Mouse (Mus musculus) liver, embryonic 14.5 days (tissue): Measurements from ENCODE around the gene Acly.

Experiments used
- CTCF ChIP-seq: IDR thresholded peaks from 2 replicates; pipeline ENCODE4 v1.5.1; 2016; ENCODE audit warnings: antibody characterized with exemption, low read depth, control low read depth
- EP300 ChIP-seq: IDR thresholded peaks from 2 replicates; pipeline ENCODE4 v1.6.1; 2016; ENCODE audit warnings: antibody characterized with exemption, low read depth

DNA sequence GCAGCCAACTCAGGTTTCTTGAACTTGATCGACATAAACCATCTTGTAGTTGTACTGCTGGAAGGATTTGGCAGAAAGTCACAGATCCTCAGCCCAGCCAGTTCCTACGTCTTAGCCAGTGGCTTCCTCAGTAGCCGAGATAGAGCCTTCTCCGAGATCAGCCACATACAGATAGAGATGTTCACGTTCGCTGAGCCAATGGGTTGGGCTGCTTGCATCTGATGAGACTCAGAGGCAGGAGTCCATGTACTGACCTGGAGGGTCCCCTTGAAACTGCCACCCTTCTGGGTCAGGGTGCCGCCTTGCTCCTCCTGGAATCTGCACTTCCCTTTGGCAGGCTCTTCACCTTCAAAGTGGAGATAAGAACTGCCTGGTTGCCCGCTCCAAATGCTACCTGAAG lies 21.7 kb upstream of the Acly start:
- TF ChIP-seq CTCF (no peak), EP300 (no peak)
